Mouse (Mus musculus): ENCODE data around the gene Cpxm2. TPM values are rescaled to one million over a fixed set of nuclear protein-coding genes. Genes with fewer than 3 reads are reported as not detected.

Cpxm2 gene
- 0.60 and 1.5 TPM in 2 replicates for polyA plus RNA-seq (2015; fragmentation: Nextera tagmentation; extraction: Ambion mirVana)

DNA sequence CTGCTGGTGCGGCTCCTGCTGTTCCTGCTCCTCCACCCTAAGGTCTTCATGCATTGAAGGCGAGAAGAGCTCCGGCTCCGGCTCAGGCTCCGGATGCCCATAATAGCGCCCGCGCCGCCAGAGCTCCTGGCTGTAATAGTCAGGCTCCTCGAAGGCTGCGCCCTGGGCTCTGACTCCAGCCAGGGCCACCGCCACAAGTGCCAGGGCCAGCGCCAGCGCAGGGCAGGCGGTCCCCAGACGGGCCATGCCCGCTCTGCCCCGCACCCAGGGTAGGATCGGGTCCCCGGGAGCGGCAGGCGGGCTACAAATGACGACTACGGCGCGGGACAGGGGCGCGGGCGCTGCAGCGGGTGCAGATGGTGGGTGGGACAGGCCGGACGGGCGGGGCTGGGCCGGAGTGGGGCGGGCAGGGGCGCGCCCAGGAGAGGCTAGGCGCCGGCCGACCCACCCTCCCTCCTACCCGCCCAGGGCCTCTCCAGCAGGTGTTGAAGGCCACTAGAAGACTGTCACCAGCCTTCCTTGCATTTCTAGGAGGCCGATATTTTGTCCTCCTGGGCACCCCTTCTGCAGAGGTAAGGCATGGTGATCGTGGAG is at the start of gene Cpxm2:
Gene Cpxm2 (minus strand): TSS at position 372 of the 594 bp plus-strand sequence.

Other genes starting within 250 kb of the Cpxm2 start
- gene Gpr26, start 188.3 kb downstream of the Cpxm2 start, polyA plus RNA-seq (2015; fragmentation: Nextera tagmentation; extraction: Ambion mirVana): not detected in 2 replicates
- gene Chst15, start 162.5 kb upstream of the Cpxm2 start, polyA plus RNA-seq (2015; fragmentation: Nextera tagmentation; extraction: Ambion mirVana): 5.6 and 5.7 TPM in 2 replicates